Mouse (Mus musculus) spleen, adult 2 months (tissue): Measurements from ENCODE around the gene Slfn8.

Experiments
- CTCF ChIP-seq: fragments of 200-500 bp; IDR thresholded peaks from 2 replicates; pipeline ENCODE4 v1.5.1; 2011; ENCODE audit warnings: mild to moderate bottlenecking, inconsistent platforms; ENCODE audit not compliant: insufficient read depth, insufficient read length, insufficient replicate concordance; ENCODE audit errors: extremely low read depth
- POLR2A ChIP-seq: fragments of 200-500 bp; IDR thresholded peaks from 2 replicates; pipeline ENCODE4 v1.6.1; 2011; ENCODE audit warnings: low read depth, low read length, inconsistent platforms

GRCm38 (mm10) chr11:83063941-83064349, 43.3 kb upstream of the Slfn8 start:
- TF ChIP-seq CTCF = no peak
- no peak; the same call in 1 of the 2 replicates for TF ChIP-seq POLR2A
